Mouse (Mus musculus) intestine, embryonic 16.5 days (tissue): ENCODE measurements around the gene Gas2l2. TPM values are rescaled to one million over a fixed set of nuclear protein-coding genes. Genes with fewer than 3 reads are reported as not detected.

ENCODE experiments used
- ATAC-seq: fragments of 200-750 bp; cut with Nextera tagmentation; 2 replicates; pipeline ENCODE4 v1.8.0; 2017; ENCODE audit warnings: moderate TSS enrichment, moderate library complexity
- H3K27ac ChIP-seq: fragments of 300-500 bp; sonication (generic); 2 replicates; pipeline ENCODE4 v1.5.1; 2014; ENCODE audit warnings: mild to moderate bottlenecking, low read length
- H3K27me3 ChIP-seq: fragments of 300-500 bp; sonication (generic); replicated peaks from 2 replicates; pipeline ENCODE4 v1.6.1; 2014; ENCODE audit warnings: low read length, control low read depth, mixed read lengths; ENCODE audit not compliant: control insufficient read depth, insufficient read depth
- H3K36me3 ChIP-seq: fragments of 300-500 bp; sonication (generic); 2 replicates; pipeline ENCODE4 v1.6.1; 2014; ENCODE audit warnings: low read length, control low read depth; ENCODE audit not compliant: control insufficient read depth, insufficient read depth
- H3K4me1 ChIP-seq: fragments of 300-500 bp; sonication (generic); 2 replicates; pipeline ENCODE4 v1.6.1; 2014; ENCODE audit warnings: low read length, control low read depth, mixed read lengths; ENCODE audit not compliant: control insufficient read depth, insufficient read depth
- H3K4me2 ChIP-seq: fragments of 300-500 bp; sonication (generic); 2 replicates; pipeline ENCODE4 v1.6.1; 2014; ENCODE audit warnings: low read depth, low read length, control low read depth
- H3K4me3 ChIP-seq: fragments of 300-500 bp; sonication (generic); 2 replicates; pipeline ENCODE4 v1.5.1; 2014; ENCODE audit warnings: mild to moderate bottlenecking, low read length
- H3K9ac ChIP-seq: fragments of 300-500 bp; sonication (generic); 2 replicates; pipeline ENCODE4 v1.6.1; 2014; ENCODE audit warnings: low read depth, low read length
- H3K9me3 ChIP-seq: fragments of 300-500 bp; sonication (generic); 2 replicates; pipeline ENCODE4 v1.6.1; 2016; ENCODE audit warnings: low read length, control low read depth; ENCODE audit not compliant: control insufficient read depth
- WGBS: fragments of 180-500 bp; shearing (Covaris S2); extraction: QIAGEN DNeasy Blood & Tissue Kit; methylation state at CpG from one replicate; pipeline ENCODE4 v1.1.7; 2014; 5-methylcytosine and 5-hydroxymethylcytosine counted together
- polyA plus RNA-seq: library from polyadenylated mRNA; unstranded; fragments of >200 nt; fragmentation: Nextera tagmentation; extraction: Ambion mirVana; gene quantifications from 2 replicates; pipeline ENCODE4 v1.2.1, GENCODE M21; 2015

The Gas2l2 gene
- polyA plus RNA-seq, 1 experiment from 2014 or later, result 0.13 TPM

DNA sequence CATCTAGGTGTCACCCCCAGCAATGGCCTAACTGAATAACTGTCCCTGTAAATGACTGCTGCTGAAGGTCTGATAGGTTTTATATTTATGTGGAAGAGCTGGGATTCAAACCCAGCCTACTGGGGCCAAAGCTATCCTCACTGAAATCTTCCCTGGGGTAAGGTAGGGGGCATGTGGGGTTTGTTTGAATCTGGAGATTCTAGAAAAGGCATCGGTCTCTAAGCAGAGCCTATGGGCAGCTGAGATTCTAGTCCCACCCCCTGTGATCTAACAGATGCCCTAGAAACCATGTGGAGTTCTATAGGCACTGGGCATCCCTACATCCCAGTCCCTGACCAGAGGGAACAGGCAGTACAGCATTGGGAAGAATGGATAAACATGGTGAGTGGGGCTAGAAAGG is 8.1 kb upstream of the Gas2l2 start, which contains the start of gene 1700020L24Rik:
1700020L24Rik (plus strand) TSS at position 301 of the 400 bp plus-strand sequence.
- H3K36me3 ChIP-seq, result no peaks in the 10 kb centered on the region
- H3K9ac ChIP-seq, result no peak within 1 kb of the TSS
- H3K27me3 ChIP-seq, result peaks cover 7% of the 10 kb centered on the region
- WGBS, result 90% methylated on average over 1 of the region's 1 CpGs
- H3K4me3 ChIP-seq, result no peak within 1 kb of the TSS
- no peaks in the 10 kb centered on the region for H3K9me3 ChIP-seq
- no peak for ATAC-seq
- H3K4me1 ChIP-seq, result peaks cover 4% of the 10 kb centered on the region; the same call in 1 of the 2 replicates
- no peak within 1 kb of the TSS for H3K27ac ChIP-seq
- H3K4me2 ChIP-seq, result no peak within 1 kb of the TSS

DNA sequence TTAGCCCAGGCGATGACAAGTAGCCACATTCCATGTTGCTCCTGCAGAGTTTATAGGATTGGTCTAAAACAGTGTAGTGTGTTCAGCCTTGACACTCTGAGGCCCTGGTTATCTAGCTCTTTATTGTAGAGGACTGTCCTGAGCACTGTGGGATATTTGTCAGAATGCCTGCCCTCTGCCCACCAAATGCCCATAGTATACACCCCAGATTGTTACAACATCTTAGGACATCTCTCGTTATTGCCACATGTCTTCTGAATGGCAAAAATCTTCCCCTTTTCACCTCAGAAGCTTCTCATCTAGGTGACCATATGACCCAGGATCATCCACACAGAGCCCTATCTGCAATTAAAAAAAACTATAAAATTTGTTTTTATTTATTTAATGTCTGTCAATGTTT is 3.3 kb upstream of the Gas2l2 start:
- WGBS, result 68% methylated on average over 2 of the region's 2 CpGs
- Histone ChIP-seq H3K9me3 (no peaks in the 10 kb centered on the region), H3K4me1 (no peaks in the 10 kb centered on the region; the same call in 1 of the 2 replicates), H3K4me2 (no peak overlapping the region), H3K27ac (no peak overlapping the region), H3K4me3 (no peak overlapping the region), H3K36me3 (no peaks in the 10 kb centered on the region), H3K27me3 (peaks cover 4% of the 10 kb centered on the region; the same call in 1 of the 2 replicates), H3K9ac (no peak overlapping the region)
- ATAC-seq, result no peak

DNA sequence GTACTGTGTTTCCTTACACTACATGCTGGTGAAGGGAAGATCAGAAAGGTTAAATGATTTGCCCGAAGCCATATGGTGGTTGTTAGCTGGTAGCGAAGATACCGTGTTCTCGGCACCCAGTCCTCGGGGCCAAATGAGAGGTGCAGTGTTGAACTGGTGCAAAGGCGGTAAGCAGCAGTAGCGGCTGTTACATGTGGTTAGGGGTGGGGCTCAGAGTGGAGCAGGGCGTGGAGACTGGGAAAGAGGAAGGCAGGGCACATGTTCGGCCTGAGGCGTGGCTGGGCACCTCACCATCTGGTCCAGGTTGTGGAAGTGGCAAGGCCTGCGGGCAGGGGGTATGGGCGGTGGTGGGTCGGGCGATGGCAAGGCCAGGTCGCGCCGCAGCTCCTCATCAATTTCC is 2.3 kb downstream of the Gas2l2 start:
- no peak; the same call in 1 of the 2 replicates for ATAC-seq
- WGBS, result 28% methylated on average over 17 of the region's 17 CpGs
- H3K27me3 ChIP-seq, result peaks cover 11% of the 10 kb centered on the region
- H3K4me3 ChIP-seq, result no peak overlapping the region
- no peaks in the 10 kb centered on the region; the same call in 1 of the 2 replicates for H3K4me1 ChIP-seq
- H3K27ac ChIP-seq, result no peak overlapping the region
- no peak overlapping the region for H3K4me2 ChIP-seq
- no peak overlapping the region for H3K9ac ChIP-seq
- H3K9me3 ChIP-seq, result no peaks in the 10 kb centered on the region
- no peaks in the 10 kb centered on the region for H3K36me3 ChIP-seq

DNA sequence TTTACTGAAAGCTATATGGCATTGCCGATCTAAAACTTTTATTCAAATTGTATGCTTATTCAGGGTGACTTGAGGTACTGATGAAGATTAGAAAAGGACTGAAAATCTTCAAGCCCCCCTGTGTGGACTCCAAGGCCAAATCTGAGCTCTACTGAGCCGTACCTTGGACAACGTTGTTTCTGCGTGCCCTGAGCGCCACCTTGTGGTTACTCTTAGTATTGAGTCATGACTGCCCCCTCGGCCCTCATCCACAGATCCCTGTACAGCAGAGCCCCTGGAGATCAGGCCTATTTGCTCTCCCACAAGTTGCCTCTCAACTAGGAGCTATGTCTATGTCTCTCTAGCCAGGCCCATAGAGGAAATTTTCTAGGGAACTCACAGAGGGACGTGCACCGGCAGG is 4.6 kb downstream of the Gas2l2 start:
- Histone ChIP-seq H3K27me3 (peaks cover 15% of the 10 kb centered on the region), H3K9me3 (no peaks in the 10 kb centered on the region), H3K36me3 (no peaks in the 10 kb centered on the region), H3K4me2 (no peak overlapping the region), H3K4me1 (no peaks in the 10 kb centered on the region; the same call in 1 of the 2 replicates), H3K9ac (no peak overlapping the region), H3K4me3 (no peak overlapping the region), H3K27ac (no peak overlapping the region)
- WGBS, result 7% methylated on average over 8 of the region's 8 CpGs
- peak; percentile 41; the same call in 1 of the 2 replicates for ATAC-seq

DNA sequence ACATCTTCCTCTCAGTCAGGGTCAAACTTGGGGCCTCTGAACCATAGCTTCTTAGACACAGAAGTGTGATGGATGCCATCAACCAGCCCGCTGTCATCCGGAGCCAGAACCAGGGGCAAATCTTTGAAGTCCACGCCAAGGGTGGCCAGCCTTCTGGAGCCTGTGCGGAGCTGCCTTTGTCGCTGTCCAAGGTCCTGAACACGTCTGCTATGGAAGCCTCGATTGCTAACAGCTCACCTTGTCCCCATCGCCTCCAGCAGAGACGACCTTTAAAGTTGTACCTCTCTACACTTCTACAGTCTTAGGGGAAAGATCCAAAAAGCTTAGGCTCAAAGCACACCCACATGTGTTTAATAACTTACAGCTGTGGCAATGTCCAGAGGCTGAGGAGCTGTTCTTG is 8.0 kb downstream of the Gas2l2 start:
- no peak overlapping the region for H3K4me2 ChIP-seq
- H3K9me3 ChIP-seq, result no peaks in the 10 kb centered on the region
- WGBS, result 3% methylated on average over 9 of the region's 9 CpGs
- H3K36me3 ChIP-seq, result no peaks in the 10 kb centered on the region
- H3K4me3 ChIP-seq, result no peak overlapping the region
- peaks cover 18% of the 10 kb centered on the region for H3K27me3 ChIP-seq
- ATAC-seq, result no peak
- no peak overlapping the region for H3K27ac ChIP-seq
- no peaks in the 10 kb centered on the region for H3K4me1 ChIP-seq
- no peak overlapping the region for H3K9ac ChIP-seq

DNA sequence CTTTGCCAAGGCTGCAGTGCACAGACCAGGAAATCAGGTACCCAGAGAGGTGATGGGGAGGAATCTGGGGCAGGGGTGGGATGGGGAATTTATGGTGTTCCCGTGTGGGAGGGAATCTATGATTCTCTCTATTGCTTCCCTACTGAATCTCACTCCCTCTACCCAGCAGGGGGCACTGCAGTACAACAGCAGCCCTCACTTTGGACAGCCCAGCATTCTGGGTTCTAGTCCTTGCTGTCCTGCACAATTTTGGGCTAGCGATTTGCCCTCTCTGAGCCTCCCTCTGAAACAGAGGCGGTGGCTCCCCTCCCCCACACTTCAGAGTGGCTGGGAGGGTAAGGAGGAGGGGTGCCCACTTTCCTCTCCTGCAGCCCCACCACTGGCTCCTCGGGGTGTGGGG is 8.9 kb downstream of the Gas2l2 start:
- Histone ChIP-seq H3K9me3 (no peaks in the 10 kb centered on the region), H3K9ac (no peak overlapping the region), H3K4me3 (no peak overlapping the region), H3K27me3 (peaks cover 18% of the 10 kb centered on the region), H3K4me2 (no peak overlapping the region), H3K36me3 (no peaks in the 10 kb centered on the region), H3K4me1 (no peaks in the 10 kb centered on the region), H3K27ac (no peak overlapping the region)
- 46% methylated on average over 4 of the region's 4 CpGs for WGBS
- no peak for ATAC-seq

DNA sequence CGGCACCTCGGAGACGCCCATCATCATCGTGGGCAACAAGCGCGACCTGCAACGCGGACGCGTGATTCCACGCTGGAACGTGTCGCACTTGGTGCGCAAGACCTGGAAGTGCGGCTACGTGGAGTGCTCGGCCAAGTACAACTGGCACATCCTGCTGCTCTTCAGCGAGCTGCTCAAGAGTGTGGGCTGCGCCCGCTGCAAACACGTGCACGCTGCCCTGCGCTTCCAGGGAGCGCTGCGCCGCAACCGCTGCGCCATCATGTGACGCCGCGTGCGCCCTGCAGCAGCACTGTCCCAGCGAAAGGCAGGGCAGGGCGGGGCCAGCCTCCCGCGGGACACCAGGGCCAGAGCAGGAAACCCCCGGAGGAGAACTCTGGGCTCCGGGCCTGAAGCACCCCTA is 10.7 kb downstream of the Gas2l2 start:
- 6% methylated on average over 38 of the region's 38 CpGs for WGBS
- Histone ChIP-seq H3K36me3 (no peaks in the 10 kb centered on the region), H3K9ac (no peak overlapping the region), H3K4me2 (no peak overlapping the region; the same call in 1 of the 2 replicates), H3K27ac (no peak overlapping the region), H3K9me3 (no peaks in the 10 kb centered on the region), H3K4me3 (no peak overlapping the region), H3K4me1 (no peaks in the 10 kb centered on the region), H3K27me3 (peaks cover 18% of the 10 kb centered on the region)
- peak; percentile 44; the same call in 1 of the 2 replicates for ATAC-seq

DNA sequence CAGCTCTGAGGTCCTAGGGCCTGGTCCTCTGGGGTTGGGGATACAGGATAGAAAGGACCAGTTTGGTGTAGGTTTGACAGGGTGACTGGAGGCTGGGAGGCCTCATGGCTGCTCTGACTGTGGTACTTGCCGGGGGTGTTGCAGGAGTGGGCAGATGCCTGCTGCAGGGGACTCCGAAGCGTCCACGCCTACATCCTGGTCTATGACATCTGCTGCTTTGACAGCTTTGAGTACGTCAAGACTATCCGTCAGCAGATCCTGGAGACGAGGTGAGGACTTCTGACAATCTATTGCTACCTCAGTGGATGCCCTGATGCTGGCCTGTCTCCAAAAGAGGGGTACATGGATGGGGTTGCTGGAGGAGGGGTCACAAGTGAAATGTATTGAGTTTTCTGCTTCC is 11.5 kb downstream of the Gas2l2 start:
- H3K4me1 ChIP-seq, result no peaks in the 10 kb centered on the region
- H3K4me2 ChIP-seq, result no peak overlapping the region
- peaks cover 18% of the 10 kb centered on the region for H3K27me3 ChIP-seq
- WGBS, result 82% methylated on average over 7 of the region's 7 CpGs
- no peaks in the 10 kb centered on the region for H3K9me3 ChIP-seq
- H3K4me3 ChIP-seq, result no peak overlapping the region
- no peak for ATAC-seq
- no peak overlapping the region for H3K27ac ChIP-seq
- H3K9ac ChIP-seq, result no peak overlapping the region
- no peaks in the 10 kb centered on the region for H3K36me3 ChIP-seq

DNA sequence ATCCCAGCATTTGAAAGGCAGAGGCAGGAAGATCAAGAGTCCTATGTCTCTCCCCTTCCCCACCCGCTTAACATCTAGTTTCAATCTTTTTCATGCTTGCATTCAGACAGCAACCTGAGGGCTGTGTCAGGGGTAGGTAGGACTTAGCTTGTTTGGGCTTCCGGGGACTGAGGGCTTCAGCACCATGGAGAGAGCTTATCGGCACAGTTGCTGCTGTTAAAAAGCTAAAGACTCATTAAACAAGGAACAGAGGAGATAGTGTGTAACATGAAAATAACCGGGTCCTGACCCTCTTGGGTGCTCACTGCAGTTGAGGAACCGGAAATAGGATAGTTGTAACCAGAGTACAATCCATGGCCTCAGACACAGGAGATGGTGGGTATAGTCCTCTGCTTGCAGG is 12.2 kb downstream of the Gas2l2 start:
- Histone ChIP-seq H3K4me2 (no peak overlapping the region), H3K36me3 (no peaks in the 10 kb centered on the region), H3K9me3 (no peaks in the 10 kb centered on the region), H3K4me3 (no peak overlapping the region), H3K4me1 (no peaks in the 10 kb centered on the region), H3K9ac (no peak overlapping the region), H3K27me3 (peaks cover 18% of the 10 kb centered on the region), H3K27ac (no peak overlapping the region)
- 7% methylated on average over 5 of the region's 5 CpGs for WGBS
- ATAC-seq, result no peak

DNA sequence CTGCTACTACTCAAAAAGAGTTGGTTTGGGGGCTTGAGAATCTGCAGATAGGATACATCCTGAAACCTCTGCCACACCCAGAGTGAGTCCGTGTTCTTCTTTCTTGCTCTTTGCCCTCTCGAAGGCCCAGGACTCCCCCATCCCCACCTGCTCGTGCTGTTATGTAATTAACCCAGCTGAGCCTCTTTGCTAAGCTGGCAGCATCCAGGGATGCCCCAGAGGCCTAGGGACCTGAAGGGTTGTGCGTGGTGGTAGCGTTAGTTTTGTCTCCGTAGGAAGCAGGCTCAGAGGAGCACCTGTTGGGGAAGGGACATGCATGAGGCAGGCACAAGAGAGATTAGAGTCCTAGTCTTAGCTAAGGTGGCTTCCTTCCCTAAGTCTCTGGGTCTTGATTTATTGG is 18.7 kb downstream of the Gas2l2 start:
- H3K27ac ChIP-seq, result no peak overlapping the region
- no peaks in the 10 kb centered on the region for H3K36me3 ChIP-seq
- H3K4me2 ChIP-seq, result no peak overlapping the region; the same call in 1 of the 2 replicates
- H3K27me3 ChIP-seq, result no peaks in the 10 kb centered on the region
- WGBS, result 50% methylated on average over 6 of the region's 6 CpGs
- ATAC-seq, result no peak
- peak overlapping the region; percentile 67; the same call in 1 of the 2 replicates for H3K4me3 ChIP-seq
- H3K9ac ChIP-seq, result no peak overlapping the region
- H3K4me1 ChIP-seq, result peaks cover 11% of the 10 kb centered on the region
- H3K9me3 ChIP-seq, result no peaks in the 10 kb centered on the region
